Mouse (Mus musculus): Measurements from ENCODE around the gene Pygl. TPM values are rescaled to one million over a fixed set of nuclear protein-coding genes. Genes with fewer than 3 reads are reported as not detected.
"Not testable (repeated sequence)": the region's sequence is repeated elsewhere in the genome, so short reads cannot be mapped to it uniquely, and the experiment has no call there.

The Pygl gene
- polyA plus RNA-seq, 1 experiment from 2014 or later: 6.0 TPM

- peak overlapping the region; percentile 21; the same call in 1 of the 2 replicates for H3K4me3 ChIP-seq
- no peaks in the 10 kb centered on the region for H3K36me3 ChIP-seq
- no peaks in the 10 kb centered on the region for H3K27me3 ChIP-seq
- H3K27ac ChIP-seq (replicated peaks): peak overlapping the region; percentile 58
- ATAC-seq (ENCODE audit: low FRiP score, low read depth): peak; percentile 45
- H3K9ac ChIP-seq (replicated peaks): no peak overlapping the region
- H3K4me2 ChIP-seq (replicated peaks): peak overlapping the region; percentile 38
- H3K4me1 ChIP-seq: peaks cover 13% of the 10 kb centered on the region
- no peaks in the 10 kb centered on the region for H3K9me3 ChIP-seq
- 5% methylated on average over 13 of the region's 13 CpGs for WGBS
These were observed 83.2 kb downstream of the Pygl start for GRCm38 (mm10) chr12:70147986-70148630.

DNA sequence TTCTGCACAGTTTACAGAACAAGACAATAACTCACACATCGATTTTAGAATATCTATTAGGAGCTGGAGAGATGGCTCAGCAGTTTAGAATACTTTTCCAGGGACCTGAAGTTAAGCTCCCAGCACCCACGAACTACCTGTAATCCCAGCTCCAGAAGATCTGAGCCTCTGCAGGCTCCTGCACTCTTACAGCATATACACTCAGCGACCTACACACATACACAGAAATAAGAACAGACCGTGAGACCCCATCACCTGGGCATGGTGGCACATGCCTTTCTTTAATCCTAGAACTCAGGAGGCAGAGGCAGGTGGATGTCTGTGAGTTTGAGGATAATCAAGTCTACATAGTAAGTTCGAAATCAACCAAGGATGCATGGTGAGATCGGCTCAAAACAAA, 85.7 kb downstream of the Pygl start:
- no peak overlapping the region for H3K4me3 ChIP-seq
- no peak overlapping the region for H3K9ac ChIP-seq (replicated peaks)
- WGBS: 94% methylated on average over 6 of the region's 6 CpGs
- H3K4me2 ChIP-seq (replicated peaks): no peak overlapping the region
- H3K27ac ChIP-seq (replicated peaks): no peak overlapping the region
- peaks cover 12% of the 10 kb centered on the region for H3K4me1 ChIP-seq
- no peak for ATAC-seq (ENCODE audit: low FRiP score, low read depth)
- H3K9me3 ChIP-seq: no peaks in the 10 kb centered on the region
- no peaks in the 10 kb centered on the region for H3K36me3 ChIP-seq
- H3K27me3 ChIP-seq: no peaks in the 10 kb centered on the region

GRCm38 (mm10) chr12:70144637-70145448, 86.4 kb downstream of the Pygl start:
- no peak for ATAC-seq (ENCODE audit: low FRiP score, low read depth)
- no peak overlapping the region for H3K9ac ChIP-seq (replicated peaks)
- no peaks in the 10 kb centered on the region for H3K9me3 ChIP-seq
- no peaks in the 10 kb centered on the region for H3K36me3 ChIP-seq
- no peak overlapping the region for H3K27ac ChIP-seq (replicated peaks)
- H3K4me2 ChIP-seq (replicated peaks): no peak overlapping the region
- no peaks in the 10 kb centered on the region for H3K27me3 ChIP-seq
- 52% methylated on average over 20 of the region's 20 CpGs for WGBS
- H3K4me1 ChIP-seq: peaks cover 12% of the 10 kb centered on the region
- no peak overlapping the region for H3K4me3 ChIP-seq

DNA sequence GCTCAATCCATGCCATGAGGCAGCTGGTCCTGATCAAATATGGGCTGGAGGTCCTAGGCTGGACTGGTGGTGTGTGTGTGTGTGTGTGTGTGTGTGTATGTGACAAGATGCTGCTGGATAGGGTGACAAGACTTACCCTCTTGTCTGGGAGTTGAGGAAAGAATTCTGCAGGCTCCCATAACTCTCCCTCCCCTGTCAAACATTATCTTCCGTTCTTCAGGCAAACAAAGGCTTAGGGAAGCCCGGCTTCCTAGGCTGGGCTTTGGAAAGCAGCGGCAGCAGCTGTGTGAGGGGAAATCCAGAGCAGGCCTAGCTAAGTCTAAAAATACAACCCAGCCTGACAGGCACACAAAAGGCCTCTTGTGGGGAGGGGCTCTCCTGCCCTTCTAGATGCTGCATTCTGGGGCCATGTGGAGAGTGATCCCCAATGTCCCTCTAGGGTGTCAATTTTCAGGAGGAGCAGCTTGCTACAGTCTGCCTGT, 87.1 kb downstream of the Pygl start:
- H3K4me2 ChIP-seq (replicated peaks); H3K4me3 ChIP-seq; H3K27me3 ChIP-seq; ATAC-seq (ENCODE audit: low FRiP score, low read depth); H3K36me3 ChIP-seq; H3K9me3 ChIP-seq; H3K9ac ChIP-seq (replicated peaks): not testable (repeated sequence)
- Histone ChIP-seq H3K4me1 (peaks cover 12% of the 10 kb centered on the region), H3K27ac (replicated peaks) (peak overlapping the region; percentile 39; the same call in 1 of the 2 replicates)
- WGBS: 7% methylated on average over 3 of the region's 3 CpGs

DNA sequence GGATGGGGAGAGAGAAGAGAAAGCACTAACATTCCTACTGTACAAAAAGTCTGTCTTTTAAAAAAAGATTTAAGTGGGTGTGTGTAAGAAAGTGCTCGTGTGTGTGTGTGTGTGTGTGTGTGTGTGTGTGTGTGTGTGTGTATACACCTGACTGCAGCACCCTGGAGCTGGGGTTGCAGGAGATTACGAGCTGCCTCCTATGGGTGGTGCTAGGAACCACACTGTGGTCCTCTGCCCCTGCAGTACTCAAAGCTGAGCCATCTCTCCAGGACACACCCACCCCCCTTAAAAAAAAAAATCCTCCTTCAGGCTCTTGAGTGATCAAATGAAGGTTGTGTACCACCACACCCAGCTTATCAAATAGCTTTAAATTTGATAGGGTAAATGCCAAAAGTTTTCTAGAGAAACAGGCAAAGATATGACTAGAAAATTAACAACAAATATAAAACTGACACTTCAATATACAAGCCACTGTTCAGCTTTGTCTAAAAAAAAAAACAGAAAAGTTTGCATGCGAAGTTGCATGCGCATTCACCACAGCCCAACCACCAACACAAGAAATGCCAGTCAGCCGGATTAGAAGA, 90.2 kb downstream of the Pygl start:
- no peak for ATAC-seq (ENCODE audit: low FRiP score, low read depth)
- no peak overlapping the region for H3K9ac ChIP-seq (replicated peaks)

More for the DNA sequence above, 90.2 kb downstream of the Pygl start:
- WGBS: 89% methylated on average over 5 of the region's 5 CpGs
- no peaks in the 10 kb centered on the region for H3K36me3 ChIP-seq
- H3K4me1 ChIP-seq: peaks cover 2% of the 10 kb centered on the region; the same call in 1 of the 2 replicates
- H3K4me2 ChIP-seq (replicated peaks): no peak overlapping the region
- H3K27ac ChIP-seq (replicated peaks): no peak overlapping the region
- H3K9me3 ChIP-seq: no peaks in the 10 kb centered on the region
- no peaks in the 10 kb centered on the region for H3K27me3 ChIP-seq
- no peak overlapping the region for H3K4me3 ChIP-seq

Other genes starting within 250 kb of the Pygl start
- 7.3 and 8.1 TPM in 2 replicates for gene Sav1, start 244.5 kb downstream of the Pygl start, polyA plus RNA-seq (2016; fragmentation: Nextera tagmentation; extraction: Ambion mirVana)
- gene Nin, start 117.8 kb downstream of the Pygl start, polyA plus RNA-seq (2016; fragmentation: Nextera tagmentation; extraction: Ambion mirVana): 16.5 and 17.2 TPM in 2 replicates
- 0.25 TPM in 1 of 2 replicates, not detected in the other for gene Abhd12b, start 77.3 kb downstream of the Pygl start, polyA plus RNA-seq (2016; fragmentation: Nextera tagmentation; extraction: Ambion mirVana)
- 40.9 and 41.3 TPM in 2 replicates for gene Trim9, start 116.1 kb upstream of the Pygl start, polyA plus RNA-seq (2016; fragmentation: Nextera tagmentation; extraction: Ambion mirVana)
- 124 and 134 TPM in 2 replicates for gene Tmx1, start 221.6 kb upstream of the Pygl start, polyA plus RNA-seq (2016; fragmentation: Nextera tagmentation; extraction: Ambion mirVana)